Mouse (Mus musculus): Measurements from ENCODE around the gene Atat1. TPM values are rescaled to one million over a fixed set of nuclear protein-coding genes. Genes with fewer than 3 reads are reported as not detected.

Atat1 gene
- polyA plus RNA-seq, 1 experiment from 2014 or later = 313 TPM

MicroRNA genes within 50 kb of the gene (microRNA counts, 519-probe panel; counts per million panel counts)
- microRNA mmu-miR-1894-3p (not detected), microRNA mmu-miR-1894-5p (not detected)

Small RNA genes lying within 50 kb of the gene (microRNA-seq; reads per million reads assigned to microRNA genes)
- gene Gm28033 = not detected
- not detected for gene Mir1894

Other genes with a start within 250 kb of the Atat1 start
- gene Vars2, start 242.5 kb downstream of the Atat1 start, polyA plus RNA-seq (2014; fragmentation: Nextera tagmentation; extraction: Ambion mirVana) = 9.3 and 11.5 TPM in 2 replicates
- 36.9 and 38.2 TPM in 2 replicates for gene Gtf2h4, start 236.3 kb downstream of the Atat1 start, polyA plus RNA-seq (2014; fragmentation: Nextera tagmentation; extraction: Ambion mirVana)
- 62.0 and 74.5 TPM in 2 replicates for gene Ddr1, start 205.5 kb downstream of the Atat1 start, polyA plus RNA-seq (2014; fragmentation: Nextera tagmentation; extraction: Ambion mirVana)
- gene Ier3, start 88.4 kb downstream of the Atat1 start, polyA plus RNA-seq (2014; fragmentation: Nextera tagmentation; extraction: Ambion mirVana) = 4.6 and 5.0 TPM in 2 replicates
- gene Flot1, start 86.8 kb downstream of the Atat1 start, polyA plus RNA-seq (2014; fragmentation: Nextera tagmentation; extraction: Ambion mirVana) = 68.5 and 78.2 TPM in 2 replicates
- 2,004 and 2,051 TPM in 2 replicates for gene Tubb5, start 71.8 kb downstream of the Atat1 start, polyA plus RNA-seq (2014; fragmentation: Nextera tagmentation; extraction: Ambion mirVana)
- gene Mdc1, start 68.6 kb downstream of the Atat1 start, polyA plus RNA-seq (2014; fragmentation: Nextera tagmentation; extraction: Ambion mirVana) = 12.2 and 14.4 TPM in 2 replicates
- gene Nrm, start 48.8 kb downstream of the Atat1 start, polyA plus RNA-seq (2014; fragmentation: Nextera tagmentation; extraction: Ambion mirVana) = 23.9 and 29.6 TPM in 2 replicates
- gene Ppp1r18, start 44.5 kb downstream of the Atat1 start, polyA plus RNA-seq (2014; fragmentation: Nextera tagmentation; extraction: Ambion mirVana) = 21.2 and 22.0 TPM in 2 replicates
- gene Dhx16, start 30.3 kb downstream of the Atat1 start, polyA plus RNA-seq (2014; fragmentation: Nextera tagmentation; extraction: Ambion mirVana) = 29.3 and 31.8 TPM in 2 replicates
- 30.4 and 34.3 TPM in 2 replicates for gene 2310061I04Rik, start 12.6 kb downstream of the Atat1 start, polyA plus RNA-seq (2014; fragmentation: Nextera tagmentation; extraction: Ambion mirVana)
- gene Mrps18b, start 6.3 kb upstream of the Atat1 start, polyA plus RNA-seq (2014; fragmentation: Nextera tagmentation; extraction: Ambion mirVana) = 58.4 and 68.8 TPM in 2 replicates
- gene Ppp1r10, start 6.4 kb upstream of the Atat1 start, polyA plus RNA-seq (2014; fragmentation: Nextera tagmentation; extraction: Ambion mirVana) = 34.9 and 44.5 TPM in 2 replicates
- 55.8 and 78.1 TPM in 2 replicates for gene Abcf1, start 59.7 kb upstream of the Atat1 start, polyA plus RNA-seq (2014; fragmentation: Nextera tagmentation; extraction: Ambion mirVana)
- gene Gnl1, start 69.8 kb upstream of the Atat1 start, polyA plus RNA-seq (2014; fragmentation: Nextera tagmentation; extraction: Ambion mirVana) = 27.9 and 35.7 TPM in 2 replicates
- 58.5 and 69.8 TPM in 2 replicates for gene Prr3, start 70.2 kb upstream of the Atat1 start, polyA plus RNA-seq (2014; fragmentation: Nextera tagmentation; extraction: Ambion mirVana)
- 2.3 and 4.8 TPM in 2 replicates for gene H2-T24, start 110.5 kb upstream of the Atat1 start, polyA plus RNA-seq (2014; fragmentation: Nextera tagmentation; extraction: Ambion mirVana)
- 4.5 and 5.6 TPM in 2 replicates for gene H2-T23, start 122.8 kb upstream of the Atat1 start, polyA plus RNA-seq (2014; fragmentation: Nextera tagmentation; extraction: Ambion mirVana)
- 6.2 and 7.1 TPM in 2 replicates for gene H2-T22, start 132.7 kb upstream of the Atat1 start, polyA plus RNA-seq (2014; fragmentation: Nextera tagmentation; extraction: Ambion mirVana)
- gene Gm6034, start 132.9 kb upstream of the Atat1 start, polyA plus RNA-seq (2014; fragmentation: Nextera tagmentation; extraction: Ambion mirVana) = not detected in 2 replicates
- not detected in 2 replicates for gene Gm11127, start 148.3 kb upstream of the Atat1 start, polyA plus RNA-seq (2014; fragmentation: Nextera tagmentation; extraction: Ambion mirVana)
- not detected in 2 replicates for gene Gm19684, start 211.6 kb upstream of the Atat1 start, polyA plus RNA-seq (2014; fragmentation: Nextera tagmentation; extraction: Ambion mirVana)
- gene Gm7030, start 219.3 kb upstream of the Atat1 start, polyA plus RNA-seq (2014; fragmentation: Nextera tagmentation; extraction: Ambion mirVana) = not detected in 2 replicates

Measured in forebrain, embryonic 14.5 days (tissue).